Mouse (Mus musculus) splenic B cell, adult 2 months (primary cell): ENCODE data around the gene Vti1a.

ENCODE experiments used
- DNase-seq: peaks from one replicate; pipeline ENCODE4 v3.0.0-alpha.2; 2011; ENCODE audit warnings: low read depth, low spot score
- H3K27me3 ChIP-seq: 2 replicates; pipeline ENCODE4 v1.6.1; 2012; ENCODE audit warnings: mild to moderate bottlenecking, low read length, moderate library complexity, mixed read lengths; ENCODE audit not compliant: control insufficient read depth, poor library complexity, insufficient read depth, severe bottlenecking
- H3K36me3 ChIP-seq: 2 replicates; pipeline ENCODE4 v1.6.1; 2012; ENCODE audit warnings: mild to moderate bottlenecking, low read length, moderate library complexity, mixed read lengths; ENCODE audit not compliant: control insufficient read depth, poor library complexity, insufficient read depth, severe bottlenecking

Gene Vti1a

DNA sequence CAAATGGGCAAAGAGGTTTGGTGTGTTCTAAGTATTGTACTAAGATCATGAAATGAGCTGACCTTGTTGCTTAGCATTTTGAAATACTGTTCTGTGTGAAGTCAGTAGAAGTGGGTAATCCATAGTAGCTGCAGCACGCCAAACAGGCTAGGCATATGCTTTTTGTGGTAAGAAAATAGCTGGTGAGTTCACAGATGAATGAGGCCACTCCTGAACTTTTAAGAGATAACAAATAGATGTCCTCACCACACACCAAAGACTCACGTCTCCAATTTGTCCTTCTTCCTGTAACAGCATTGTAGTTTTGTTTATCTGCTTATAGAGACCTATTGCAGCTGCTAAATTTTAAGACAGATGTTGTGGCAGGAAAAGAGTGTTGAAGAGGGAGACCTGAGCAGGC is 62.8 kb downstream of the Vti1a start:
- DNase-seq: no peak
- Histone ChIP-seq H3K36me3 (0 out of 2 replicates have a peak, but pooled peaks cover 5% of the 10 kb centered on the region), H3K27me3 (no peaks in the 10 kb centered on the region)

DNA sequence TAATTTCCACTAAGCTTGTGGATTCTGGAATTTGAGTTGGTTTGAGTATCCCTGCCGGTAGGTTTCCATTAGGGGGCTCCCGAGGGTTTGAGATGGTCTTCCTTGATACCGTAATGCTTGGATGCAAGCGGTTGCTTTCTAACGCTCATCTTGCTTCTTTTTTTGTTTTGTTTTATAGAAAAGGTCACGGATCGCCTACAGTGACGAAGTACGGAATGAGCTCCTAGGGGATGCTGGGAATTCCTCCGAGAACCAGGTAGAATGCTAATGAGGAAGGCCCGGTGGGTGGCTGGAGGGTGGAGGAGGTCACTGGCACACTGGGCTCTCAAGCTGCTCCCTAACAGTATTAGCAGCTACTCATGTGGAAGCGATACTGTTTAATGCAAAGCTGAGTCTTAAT is 64.7 kb downstream of the Vti1a start:
- Histone ChIP-seq H3K27me3 (no peaks in the 10 kb centered on the region), H3K36me3 (0 out of 2 replicates have a peak, but pooled peaks cover 6% of the 10 kb centered on the region)
- DNase-seq: no peak

DNA sequence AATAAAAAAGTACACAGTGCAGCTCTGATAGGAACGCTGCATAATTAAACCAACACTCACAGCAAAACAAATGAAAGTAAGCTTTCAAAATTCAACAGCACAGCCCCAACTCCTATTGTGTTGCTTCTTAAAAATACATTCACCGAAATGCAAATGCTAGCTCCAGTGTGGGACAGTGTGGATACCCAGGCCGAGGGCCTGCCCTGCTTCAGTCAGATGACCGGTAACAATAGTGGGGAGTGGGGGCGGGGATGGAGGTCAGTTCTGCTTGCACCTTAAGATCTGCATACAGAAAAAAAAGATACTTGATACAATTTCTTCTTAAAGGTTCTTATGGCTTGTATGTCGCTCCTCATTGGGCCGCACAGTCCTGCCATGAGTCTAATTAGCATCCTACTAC is 65.2 kb downstream of the Vti1a start:
- DNase-seq: no peak
- 0 out of 2 replicates have a peak, but pooled peaks cover 6% of the 10 kb centered on the region for H3K36me3 ChIP-seq
- H3K27me3 ChIP-seq: no peaks in the 10 kb centered on the region

DNA sequence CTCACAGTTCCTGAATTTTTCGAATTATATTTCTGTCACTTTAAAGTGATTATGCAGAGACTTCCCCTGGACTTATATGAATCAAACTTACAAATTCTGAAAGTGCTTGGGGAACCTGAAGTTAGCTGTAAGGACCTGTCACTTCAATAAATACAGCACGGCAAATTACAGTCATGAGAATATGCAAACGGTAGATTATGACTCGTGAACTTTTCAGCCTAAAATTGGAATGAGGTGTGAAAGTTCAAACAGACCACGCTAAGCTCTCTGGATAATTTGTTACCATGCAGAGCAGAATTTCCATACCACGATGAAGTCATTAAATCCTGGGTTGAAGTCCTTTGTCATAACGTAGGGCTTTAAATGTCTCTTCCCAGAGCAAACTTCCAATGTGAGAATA is 66.7 kb downstream of the Vti1a start:
- Histone ChIP-seq H3K36me3 (0 out of 2 replicates have a peak, but pooled peaks cover 6% of the 10 kb centered on the region), H3K27me3 (no peaks in the 10 kb centered on the region)
- no peak for DNase-seq

DNA sequence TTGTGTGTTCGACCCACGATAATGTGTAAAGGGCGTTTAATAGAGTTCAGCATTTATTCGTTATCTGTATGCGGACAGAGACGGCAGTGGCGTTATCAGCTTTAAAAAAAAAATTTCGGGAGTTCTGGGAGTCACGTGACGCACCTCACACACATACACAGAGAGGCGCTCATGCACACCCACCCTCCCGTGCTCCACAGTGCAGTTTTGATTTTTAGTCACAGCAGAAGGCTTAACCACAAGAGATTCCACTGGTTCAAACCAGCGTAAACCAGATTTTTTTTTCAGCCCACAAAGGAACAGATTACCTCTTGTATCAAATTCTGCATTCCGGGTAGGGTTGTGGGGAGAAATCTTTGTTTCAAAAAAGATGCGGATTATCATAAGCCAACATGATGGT is 68.5 kb downstream of the Vti1a start:
- Histone ChIP-seq H3K27me3 (no peaks in the 10 kb centered on the region), H3K36me3 (0 out of 2 replicates have a peak, but pooled peaks cover 4% of the 10 kb centered on the region)
- no peak for DNase-seq

DNA sequence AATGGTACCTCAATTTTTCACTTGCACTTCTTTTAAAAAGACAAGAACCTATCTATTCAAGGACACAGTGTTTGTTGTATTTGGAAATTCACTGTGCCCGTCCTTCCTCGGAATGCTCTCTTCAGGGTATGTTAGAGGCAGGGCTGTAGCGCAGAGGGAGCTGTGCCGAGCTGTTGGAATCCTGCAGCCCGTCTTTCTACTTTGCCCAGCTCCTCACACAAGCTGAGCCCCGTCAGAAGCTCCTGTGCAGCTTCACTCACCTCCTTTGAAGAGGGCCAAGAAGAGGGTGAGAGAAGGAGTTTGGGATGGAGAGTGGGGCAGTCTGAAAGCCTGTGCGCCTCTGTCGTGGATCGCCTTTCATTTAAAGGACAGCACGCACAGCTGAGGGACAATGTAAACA is 72.9 kb downstream of the Vti1a start:
- Histone ChIP-seq H3K36me3 (0 out of 2 replicates have a peak, but pooled peaks cover 2% of the 10 kb centered on the region), H3K27me3 (no peaks in the 10 kb centered on the region)
- no peak for DNase-seq

DNA sequence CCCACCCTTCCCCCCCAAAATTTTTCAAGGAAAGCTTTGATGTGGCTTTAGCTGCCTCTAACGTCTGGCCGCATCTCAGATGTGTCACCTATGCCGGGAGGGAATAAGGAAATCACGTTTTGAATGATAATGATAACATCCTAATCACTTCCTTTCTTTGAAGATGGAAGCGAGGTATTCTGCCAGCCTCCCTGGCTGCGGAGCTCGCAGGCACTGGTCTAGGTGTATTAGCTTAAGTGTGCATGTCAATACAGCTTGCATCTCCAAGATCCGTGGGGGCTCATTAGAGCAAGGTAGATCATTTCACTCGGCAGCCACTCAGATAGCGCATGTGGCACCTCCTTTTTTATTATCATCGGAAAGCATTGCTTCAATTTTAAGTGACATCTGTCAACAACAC is 74.2 kb downstream of the Vti1a start:
- Histone ChIP-seq H3K27me3 (no peaks in the 10 kb centered on the region), H3K36me3 (no peaks in the 10 kb centered on the region)
- no peak for DNase-seq

DNA sequence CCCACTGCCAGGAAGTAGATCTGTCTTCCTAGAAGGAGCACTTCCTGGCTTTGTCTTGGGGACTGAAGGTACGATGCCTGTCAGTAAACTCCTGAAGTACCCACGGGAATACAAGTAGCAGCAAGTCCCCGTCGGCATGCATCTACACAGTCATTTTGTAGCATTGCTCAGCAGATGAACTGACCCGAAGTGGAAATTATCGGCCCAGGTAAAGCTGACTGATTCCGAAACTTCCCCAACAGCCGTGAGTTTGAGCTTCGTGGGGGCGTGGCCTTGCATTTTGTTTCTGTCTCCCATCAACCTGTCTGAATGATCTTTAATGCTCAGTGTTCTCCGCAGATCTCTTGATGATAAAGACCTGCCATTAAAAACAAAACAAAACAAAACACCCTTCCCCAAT is 85.5 kb downstream of the Vti1a start:
- no peak for DNase-seq
- no peaks in the 10 kb centered on the region for H3K27me3 ChIP-seq
- no peaks in the 10 kb centered on the region for H3K36me3 ChIP-seq

DNA sequence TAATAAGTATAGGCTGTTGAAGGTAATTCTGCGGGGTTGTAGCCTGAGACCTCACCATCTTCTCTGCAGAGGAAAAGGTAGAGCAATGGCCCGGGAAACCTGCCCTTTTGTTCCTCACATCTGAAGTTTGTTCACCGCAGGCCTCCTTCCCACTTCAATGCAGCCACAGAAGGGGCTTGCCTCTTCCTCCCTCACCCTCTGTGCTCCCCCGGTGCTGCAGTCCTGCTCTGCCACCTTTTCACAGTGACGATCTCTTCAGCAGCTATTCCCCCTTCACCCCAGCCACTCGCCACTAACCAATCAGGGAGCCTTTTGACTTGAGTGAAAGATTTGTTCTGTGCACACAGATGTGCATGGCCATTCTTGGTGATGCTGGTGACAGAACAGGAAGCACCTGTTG is 92.4 kb downstream of the Vti1a start:
- no peak for DNase-seq
- H3K27me3 ChIP-seq: no peaks in the 10 kb centered on the region
- H3K36me3 ChIP-seq: no peaks in the 10 kb centered on the region

DNA sequence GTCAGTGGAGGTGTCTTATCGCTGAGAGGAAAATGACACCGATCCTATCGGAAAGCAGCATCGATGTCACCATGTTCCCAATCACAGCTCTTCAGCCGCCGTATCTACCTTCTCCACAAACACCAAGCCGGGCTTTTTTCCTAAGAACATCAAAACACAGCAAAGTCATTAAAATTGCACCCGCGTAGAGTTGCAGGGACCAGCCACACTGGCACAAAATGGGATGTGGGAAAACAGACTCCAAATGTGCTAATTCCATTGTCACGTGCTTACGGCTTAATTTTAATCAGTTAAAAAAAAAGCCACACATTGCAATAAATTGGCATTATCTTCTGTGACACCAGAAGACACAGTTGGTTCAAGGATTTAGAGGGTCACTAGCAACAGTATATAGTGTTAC is 95.3 kb downstream of the Vti1a start:
- H3K27me3 ChIP-seq: no peaks in the 10 kb centered on the region
- no peaks in the 10 kb centered on the region for H3K36me3 ChIP-seq
- no peak for DNase-seq

DNA sequence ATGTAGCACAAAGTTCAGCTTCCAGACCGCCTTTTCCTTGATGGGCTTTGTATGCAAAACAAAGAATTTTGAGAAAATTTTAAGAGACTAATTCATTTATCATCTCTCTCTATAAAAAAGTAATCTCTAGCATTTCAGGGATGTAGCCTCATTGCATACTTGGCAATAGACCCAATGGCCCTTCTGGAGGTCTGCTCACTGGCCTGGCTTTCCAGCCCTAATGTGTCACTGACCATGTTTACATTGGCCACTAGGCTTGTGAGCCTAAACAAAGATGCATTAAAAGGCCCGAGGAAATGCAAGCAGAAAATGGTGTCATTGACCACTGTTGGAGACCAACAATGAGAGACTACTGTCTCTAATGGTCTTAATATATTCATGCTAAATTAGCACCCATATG is 95.8 kb downstream of the Vti1a start:
- no peak for DNase-seq
- H3K36me3 ChIP-seq: no peaks in the 10 kb centered on the region
- H3K27me3 ChIP-seq: no peaks in the 10 kb centered on the region

DNA sequence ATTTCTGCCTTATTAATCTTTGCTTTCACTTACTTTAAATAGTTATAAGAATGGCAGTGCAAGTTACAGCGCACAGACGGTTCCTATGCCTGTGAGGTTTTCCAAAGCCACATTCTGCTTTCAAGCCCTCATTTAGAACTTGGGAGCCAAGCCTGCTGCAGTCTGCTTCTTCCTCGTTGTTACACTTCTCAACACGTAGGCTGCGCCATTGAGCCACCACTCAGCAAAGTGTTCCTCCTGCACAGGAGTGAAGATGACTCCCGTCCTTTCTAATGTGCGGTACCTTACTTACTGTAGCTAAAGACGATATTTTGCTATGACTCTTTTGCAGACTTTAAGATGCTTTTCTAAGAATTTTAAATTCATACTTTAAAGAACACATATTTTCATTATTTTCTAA is 98.0 kb downstream of the Vti1a start:
- peak; percentile 58 for DNase-seq
- Histone ChIP-seq H3K27me3 (no peaks in the 10 kb centered on the region), H3K36me3 (no peaks in the 10 kb centered on the region)

DNA sequence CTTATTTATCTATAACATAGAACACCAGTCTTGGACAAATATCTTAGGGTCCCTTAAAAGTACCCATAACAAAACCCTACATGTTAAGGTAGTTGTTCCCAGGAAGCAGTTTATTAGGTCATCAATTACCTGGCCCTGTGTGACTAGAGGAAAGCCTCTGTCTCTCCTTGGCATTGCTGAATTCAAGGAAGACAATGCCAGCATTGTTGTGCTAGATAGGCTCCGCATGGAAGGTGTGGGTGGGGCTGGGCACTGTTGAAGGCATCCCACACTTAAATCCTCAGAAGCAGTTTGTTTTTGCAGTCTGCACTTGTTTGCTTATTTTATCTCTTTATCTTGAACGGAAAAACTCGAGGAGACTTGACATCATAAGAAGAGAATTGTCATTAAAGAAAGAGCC is 102.7 kb downstream of the Vti1a start:
- H3K27me3 ChIP-seq: no peaks in the 10 kb centered on the region
- no peaks in the 10 kb centered on the region for H3K36me3 ChIP-seq

DNA sequence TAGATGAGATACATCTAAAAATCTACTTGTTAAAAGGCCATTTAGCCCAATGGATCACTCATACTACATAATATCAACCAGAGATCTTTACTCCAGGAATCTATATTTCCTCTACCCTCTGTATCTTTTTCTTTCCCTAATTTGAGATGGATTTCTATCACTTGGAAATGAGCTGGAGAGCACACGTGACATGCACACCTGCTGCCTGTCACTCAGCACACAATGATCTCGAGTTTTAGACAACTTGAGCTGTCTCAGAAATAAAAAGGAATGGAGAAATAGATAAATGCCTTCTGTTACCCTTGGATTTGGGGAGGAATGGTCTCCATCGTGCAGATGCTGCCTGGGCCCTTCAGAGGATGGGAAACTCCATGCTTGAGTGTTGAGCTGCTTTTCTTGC is 103.9 kb downstream of the Vti1a start:
- H3K36me3 ChIP-seq: no peaks in the 10 kb centered on the region
- no peak for DNase-seq
- no peaks in the 10 kb centered on the region for H3K27me3 ChIP-seq

More for the DNA sequence above, 102.7 kb downstream of the Vti1a start:
- DNase-seq: no peak

DNA sequence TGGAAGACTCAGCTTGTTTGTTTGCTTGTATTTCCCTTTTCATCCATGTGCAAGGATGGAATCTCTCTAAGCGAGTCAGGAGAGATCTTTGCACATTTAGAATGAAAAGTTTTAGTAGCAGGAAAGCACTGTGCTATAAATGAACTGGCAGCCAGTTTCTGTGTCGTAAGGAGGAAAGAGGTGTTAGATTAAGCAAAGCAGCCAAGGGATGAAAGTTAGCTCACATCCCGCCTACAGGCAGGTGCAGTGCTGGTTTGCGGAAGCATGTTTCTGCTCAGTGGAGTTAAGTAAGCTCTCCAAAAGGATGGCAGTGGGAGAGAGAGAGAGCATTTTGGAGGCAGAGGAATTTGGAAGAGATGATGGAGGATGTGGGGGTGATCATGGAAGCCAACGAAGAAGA is 105.7 kb downstream of the Vti1a start:
- Histone ChIP-seq H3K36me3 (no peaks in the 10 kb centered on the region), H3K27me3 (no peaks in the 10 kb centered on the region)
- no peak for DNase-seq

DNA sequence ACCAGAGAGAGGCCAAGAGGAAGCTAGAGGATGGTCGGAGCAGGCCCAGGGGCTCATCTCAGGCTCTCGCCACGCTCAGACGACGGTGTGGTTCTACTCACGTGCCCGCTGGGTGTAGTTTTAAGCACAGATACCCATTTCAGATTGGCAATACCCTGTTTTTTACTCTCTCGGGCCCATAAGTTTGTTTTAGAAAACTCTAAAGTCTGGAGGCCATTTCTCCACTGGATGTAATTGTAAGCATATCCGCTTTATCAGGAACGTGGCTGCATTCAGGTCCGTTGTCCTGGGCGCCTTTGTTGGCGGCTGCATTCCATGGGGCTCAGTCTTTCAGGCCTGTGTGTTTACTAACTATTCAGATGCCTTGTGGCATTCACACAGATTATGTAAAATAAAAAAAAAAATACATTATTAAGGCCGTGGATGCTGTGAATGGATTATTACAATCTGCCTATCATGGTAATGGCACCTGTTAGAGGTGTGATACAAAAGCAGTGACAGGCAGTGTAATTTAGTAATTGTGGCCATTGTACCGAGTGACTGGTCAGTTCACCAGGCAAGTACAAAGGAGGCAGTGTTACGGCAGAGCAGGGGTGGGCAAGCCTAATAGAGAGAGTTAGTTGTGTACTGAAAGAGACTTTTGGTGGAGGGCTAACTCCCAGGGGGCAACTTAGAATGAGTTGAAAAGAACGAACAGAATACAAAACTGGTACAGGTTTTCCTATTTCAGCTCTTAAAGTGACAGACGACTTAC is 106.4 kb downstream of the Vti1a start:
- H3K27me3 ChIP-seq: no peaks in the 10 kb centered on the region
- DNase-seq: no peak
- H3K36me3 ChIP-seq: no peaks in the 10 kb centered on the region
